Mouse (Mus musculus) liver, embryonic 12.5 days (tissue): ENCODE data around the gene Osbpl9. TPM values are rescaled to one million over a fixed set of nuclear protein-coding genes. Genes with fewer than 3 reads are reported as not detected.

Experiments
- ATAC-seq: fragments of 200-750 bp; cut with Nextera tagmentation; 2 replicates; pipeline ENCODE4 v1.8.0; 2017; ENCODE audit warnings: moderate number of reproducible peaks, mild to moderate bottlenecking, moderate library complexity
- H3K27ac ChIP-seq: fragments of 300-500 bp; sonication (generic); 2 replicates; pipeline ENCODE4 v1.5.1; 2016; ENCODE audit warnings: mild to moderate bottlenecking
- H3K27me3 ChIP-seq: fragments of 300-500 bp; sonication (generic); replicated peaks from 2 replicates; pipeline ENCODE4 v1.6.1; 2016; ENCODE audit warnings: mild to moderate bottlenecking, moderate library complexity
- H3K36me3 ChIP-seq: fragments of 300-500 bp; sonication (generic); 2 replicates; pipeline ENCODE4 v1.6.1; 2016; ENCODE audit warnings: mild to moderate bottlenecking, moderate library complexity
- H3K4me1 ChIP-seq: fragments of 300-500 bp; sonication (generic); 2 replicates; pipeline ENCODE4 v1.6.1; 2016
- H3K4me2 ChIP-seq: fragments of 300-500 bp; sonication (generic); 2 replicates; pipeline ENCODE4 v1.6.1; 2016; ENCODE audit warnings: mild to moderate bottlenecking, moderate library complexity
- H3K4me3 ChIP-seq: fragments of 300-500 bp; sonication (generic); 2 replicates; pipeline ENCODE4 v1.5.1; 2016; ENCODE audit warnings: mild to moderate bottlenecking, moderate library complexity
- H3K9ac ChIP-seq: fragments of 300-500 bp; sonication (generic); 2 replicates; pipeline ENCODE4 v1.6.1; 2016; ENCODE audit warnings: mild to moderate bottlenecking, moderate library complexity
- H3K9me3 ChIP-seq: fragments of 300-500 bp; sonication (generic); replicated peaks from 2 replicates; pipeline ENCODE4 v1.6.1; 2016; ENCODE audit warnings: mild to moderate bottlenecking, moderate library complexity
- WGBS: fragments of 180-500 bp; shearing (Covaris S2); methylation state at CpG from one replicate; pipeline ENCODE4 v1.1.7; 2016; ENCODE audit not compliant: insufficient replicate concordance; 5-methylcytosine and 5-hydroxymethylcytosine counted together
- polyA plus RNA-seq: library from polyadenylated mRNA; unstranded; fragments of >200 nt; fragmentation: Nextera tagmentation; extraction: Ambion mirVana; gene quantifications from 2 replicates; pipeline ENCODE4 v1.2.1, GENCODE M21; 2016

Gene Osbpl9
- polyA plus RNA-seq, 1 experiment from 2014 or later, result 33.3 TPM

- Histone ChIP-seq H3K9ac (no peak overlapping the region), H3K27me3 (no peaks in the 10 kb centered on the region), H3K9me3 (no peaks in the 10 kb centered on the region), H3K4me1 (no peaks in the 10 kb centered on the region), H3K4me2 (no peak overlapping the region), H3K4me3 (no peak overlapping the region), H3K36me3 (peaks cover 51% of the 10 kb centered on the region), H3K27ac (no peak overlapping the region)
- 82% methylated on average over 5 of the region's 5 CpGs for WGBS
- ATAC-seq, result no peak
These were observed 122.0 kb downstream of the Osbpl9 start for GRCm38 (mm10) chr4:109080118-109080517.

DNA sequence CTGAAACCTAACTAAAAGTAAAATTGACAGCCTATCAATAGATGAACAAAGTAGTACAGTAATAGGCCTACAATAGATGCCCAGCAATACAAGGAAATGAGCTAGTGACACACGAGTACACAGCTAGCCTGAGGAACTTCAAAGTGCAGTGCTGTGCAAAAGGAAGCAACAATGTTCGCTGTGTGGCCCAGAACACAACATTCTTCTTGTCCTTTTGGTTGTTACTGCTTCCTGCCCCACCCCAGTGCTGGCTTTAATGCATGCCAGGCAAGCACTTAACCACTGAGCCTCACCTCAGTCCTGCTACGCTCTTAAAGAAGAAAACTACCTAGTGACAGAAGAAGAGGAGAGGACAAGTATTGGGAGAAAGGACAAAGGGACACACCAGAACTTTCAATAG lies 122.4 kb downstream of the Osbpl9 start:
- ATAC-seq, result no peak
- Histone ChIP-seq H3K27ac (no peak overlapping the region), H3K4me1 (no peaks in the 10 kb centered on the region), H3K27me3 (no peaks in the 10 kb centered on the region), H3K9me3 (no peaks in the 10 kb centered on the region), H3K9ac (no peak overlapping the region), H3K4me2 (no peak overlapping the region), H3K4me3 (no peak overlapping the region), H3K36me3 (peaks cover 51% of the 10 kb centered on the region)
- 71% methylated on average over 3 of the region's 3 CpGs for WGBS

GRCm38 (mm10) chr4:109078941-109079340 lies 123.1 kb downstream of the Osbpl9 start:
- no peak for ATAC-seq
- H3K4me1 ChIP-seq, result no peaks in the 10 kb centered on the region
- H3K9ac ChIP-seq, result no peak overlapping the region
- no peak overlapping the region for H3K4me2 ChIP-seq
- 86% methylated on average over 7 of the region's 7 CpGs for WGBS
- no peaks in the 10 kb centered on the region for H3K27me3 ChIP-seq
- no peaks in the 10 kb centered on the region for H3K9me3 ChIP-seq
- H3K4me3 ChIP-seq, result no peak overlapping the region
- no peak overlapping the region for H3K27ac ChIP-seq
- peaks cover 51% of the 10 kb centered on the region for H3K36me3 ChIP-seq

- ATAC-seq, result no peak
- 82% methylated on average over 3 of the region's 3 CpGs for WGBS
- H3K4me1 ChIP-seq, result no peaks in the 10 kb centered on the region
- H3K9ac ChIP-seq, result no peak overlapping the region
- H3K36me3 ChIP-seq, result peaks cover 35% of the 10 kb centered on the region
- H3K27ac ChIP-seq, result no peak overlapping the region
- no peak overlapping the region for H3K4me2 ChIP-seq
- H3K9me3 ChIP-seq, result no peaks in the 10 kb centered on the region
- H3K27me3 ChIP-seq, result no peaks in the 10 kb centered on the region
- no peak overlapping the region for H3K4me3 ChIP-seq
These were observed 128.8 kb downstream of the Osbpl9 start for GRCm38 (mm10) chr4:109073296-109073695.

DNA sequence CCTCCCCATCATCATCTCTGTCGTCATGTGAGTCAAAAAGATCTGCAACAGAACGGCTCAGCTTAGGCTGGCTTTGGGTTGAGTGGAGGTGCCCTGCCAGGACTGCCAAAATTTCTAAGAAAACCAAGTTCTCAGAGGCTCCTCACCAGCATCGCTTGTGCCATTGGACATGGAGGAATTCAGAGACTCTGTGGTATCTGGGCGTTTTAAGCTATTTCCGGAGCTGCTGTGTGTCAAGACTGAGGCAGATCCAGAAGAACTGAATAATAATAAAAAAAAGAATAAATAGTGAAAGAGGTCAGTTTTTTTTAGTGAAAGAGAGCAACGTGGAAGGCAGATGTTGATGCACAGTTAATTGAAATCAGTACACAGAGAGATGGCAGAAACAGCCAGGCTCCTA lies 129.2 kb downstream of the Osbpl9 start:
- no peak for ATAC-seq
- Histone ChIP-seq H3K27ac (no peak overlapping the region), H3K9me3 (no peaks in the 10 kb centered on the region), H3K4me3 (no peak overlapping the region), H3K36me3 (peaks cover 36% of the 10 kb centered on the region), H3K27me3 (no peaks in the 10 kb centered on the region), H3K4me2 (no peak overlapping the region), H3K9ac (no peak overlapping the region), H3K4me1 (no peaks in the 10 kb centered on the region)
- WGBS, result 75% methylated on average over 6 of the region's 6 CpGs

DNA sequence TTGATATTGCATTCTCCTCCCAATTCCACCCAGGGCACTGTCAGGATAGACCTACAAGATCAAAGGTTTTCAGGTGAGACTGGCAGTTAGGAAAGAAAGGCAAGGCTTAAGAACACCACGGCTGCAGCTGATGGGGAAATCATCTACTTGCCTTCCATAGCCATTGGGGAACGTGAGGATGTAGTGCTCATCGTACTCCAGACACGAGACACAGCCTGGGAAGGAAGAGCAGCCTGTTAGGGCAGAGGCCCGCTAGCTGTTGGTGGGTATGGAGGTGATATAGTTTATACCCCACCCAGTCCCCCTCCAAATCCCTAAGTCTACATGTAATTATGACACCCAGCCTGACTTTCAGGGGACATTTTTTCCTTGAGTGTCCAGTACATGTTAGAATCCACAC lies 136.4 kb downstream of the Osbpl9 start:
- H3K4me2 ChIP-seq, result no peak overlapping the region
- no peaks in the 10 kb centered on the region for H3K9me3 ChIP-seq
- H3K4me1 ChIP-seq, result no peaks in the 10 kb centered on the region
- WGBS, result 82% methylated on average over 5 of the region's 5 CpGs
- H3K9ac ChIP-seq, result no peak overlapping the region
- no peak overlapping the region for H3K27ac ChIP-seq
- no peaks in the 10 kb centered on the region for H3K27me3 ChIP-seq
- peaks cover 88% of the 10 kb centered on the region for H3K36me3 ChIP-seq
- H3K4me3 ChIP-seq, result no peak overlapping the region
- no peak for ATAC-seq

- no peak for ATAC-seq
- Histone ChIP-seq H3K9ac (no peak overlapping the region), H3K4me2 (no peak overlapping the region), H3K9me3 (no peaks in the 10 kb centered on the region), H3K36me3 (peaks cover 90% of the 10 kb centered on the region), H3K4me3 (no peak overlapping the region), H3K27ac (no peak overlapping the region), H3K4me1 (no peaks in the 10 kb centered on the region), H3K27me3 (no peaks in the 10 kb centered on the region)
- 83% methylated on average over 6 of the region's 6 CpGs for WGBS
These were observed 137.1 kb downstream of the Osbpl9 start for GRCm38 (mm10) chr4:109064941-109065340.

DNA sequence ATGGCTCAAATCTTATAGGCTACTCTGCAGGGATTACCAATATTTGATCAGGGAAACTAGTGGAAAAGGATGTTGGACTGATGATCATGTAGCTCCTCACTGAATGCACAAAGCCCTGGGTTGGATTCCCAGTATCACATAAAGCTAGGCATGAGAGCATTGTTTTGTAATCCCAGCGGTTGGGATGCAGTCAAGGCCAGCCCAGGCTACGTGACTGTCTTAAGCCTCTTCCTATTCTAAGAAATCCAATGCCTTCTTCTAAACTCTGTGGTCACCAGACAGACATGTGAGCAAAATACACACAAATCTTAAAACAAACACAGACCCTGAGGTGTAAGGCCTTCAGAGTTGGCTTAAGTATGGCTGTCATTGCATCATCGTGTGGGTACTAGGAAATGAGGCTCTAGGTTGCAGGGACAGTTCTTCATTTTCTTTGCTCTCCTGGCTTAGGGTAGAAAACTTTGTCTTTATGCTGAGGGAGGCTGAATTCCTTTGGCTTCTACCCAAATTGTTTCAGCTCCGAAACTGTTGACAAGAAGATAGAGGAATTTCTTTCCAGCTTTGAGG lies 142.7 kb downstream of the Osbpl9 start:
- Histone ChIP-seq H3K36me3 (peaks cover 98% of the 10 kb centered on the region), H3K4me1 (no peaks in the 10 kb centered on the region), H3K27me3 (no peaks in the 10 kb centered on the region), H3K9ac (no peak overlapping the region), H3K9me3 (no peaks in the 10 kb centered on the region), H3K27ac (no peak overlapping the region), H3K4me3 (no peak overlapping the region), H3K4me2 (no peak overlapping the region)
- 86% methylated on average over 4 of the region's 4 CpGs for WGBS
- no peak for ATAC-seq

- Histone ChIP-seq H3K27me3 (no peaks in the 10 kb centered on the region), H3K9ac (no peak overlapping the region), H3K9me3 (no peaks in the 10 kb centered on the region), H3K36me3 (peaks cover 93% of the 10 kb centered on the region), H3K4me3 (no peak overlapping the region), H3K4me1 (no peaks in the 10 kb centered on the region), H3K4me2 (no peak overlapping the region), H3K27ac (no peak overlapping the region)
- no peak for ATAC-seq
- 82% methylated on average over 8 of the region's 8 CpGs for WGBS
These were observed 144.4 kb downstream of the Osbpl9 start for GRCm38 (mm10) chr4:109057640-109058039.

DNA sequence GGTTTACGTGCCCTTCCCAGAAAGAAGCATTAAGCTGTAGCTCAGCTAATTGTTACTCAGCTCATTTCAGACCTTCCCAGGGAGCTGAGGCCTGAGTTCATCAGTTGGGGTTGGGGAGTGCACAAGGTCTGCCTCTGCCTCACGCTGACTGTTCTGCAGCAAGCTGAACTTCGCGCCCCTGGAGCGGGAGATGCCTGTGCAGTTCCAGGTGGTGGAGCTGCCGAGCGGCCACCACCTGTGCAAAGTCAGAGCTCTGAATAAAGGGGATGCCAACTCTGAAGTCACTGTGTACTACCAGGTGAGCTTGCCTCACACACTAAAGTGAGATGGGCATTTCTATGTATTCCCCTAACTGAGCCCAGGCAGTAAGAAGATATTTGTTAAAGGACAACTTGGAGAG lies 145.7 kb downstream of the Osbpl9 start:
- no peak overlapping the region for H3K4me2 ChIP-seq
- no peaks in the 10 kb centered on the region for H3K27me3 ChIP-seq
- H3K4me1 ChIP-seq, result peaks cover 3% of the 10 kb centered on the region; the same call in 1 of the 2 replicates
- WGBS, result 88% methylated on average over 7 of the region's 7 CpGs
- peaks cover 93% of the 10 kb centered on the region for H3K36me3 ChIP-seq
- no peaks in the 10 kb centered on the region for H3K9me3 ChIP-seq
- no peak overlapping the region for H3K27ac ChIP-seq
- no peak overlapping the region for H3K9ac ChIP-seq
- ATAC-seq, result no peak
- H3K4me3 ChIP-seq, result no peak overlapping the region

- Histone ChIP-seq H3K4me2 (no peak overlapping the region), H3K27me3 (no peaks in the 10 kb centered on the region), H3K9ac (no peak overlapping the region), H3K36me3 (peaks cover 93% of the 10 kb centered on the region), H3K4me3 (no peak overlapping the region), H3K9me3 (no peaks in the 10 kb centered on the region), H3K27ac (no peak overlapping the region), H3K4me1 (peaks cover 3% of the 10 kb centered on the region; the same call in 1 of the 2 replicates)
- no peak for ATAC-seq
- WGBS, result 86% methylated on average over 9 of the region's 9 CpGs
These were observed 148.1 kb downstream of the Osbpl9 start for GRCm38 (mm10) chr4:109054003-109054402.

GRCm38 (mm10) chr4:109052282-109052681 lies 149.8 kb downstream of the Osbpl9 start:
- H3K4me1 ChIP-seq, result peaks cover 3% of the 10 kb centered on the region; the same call in 1 of the 2 replicates
- 71% methylated on average over 1 of the region's 1 CpGs for WGBS
- H3K36me3 ChIP-seq, result peaks cover 90% of the 10 kb centered on the region
- H3K27me3 ChIP-seq, result no peaks in the 10 kb centered on the region
- no peak overlapping the region for H3K9ac ChIP-seq
- H3K27ac ChIP-seq, result peak overlapping the region; percentile 47
- no peak overlapping the region for H3K4me3 ChIP-seq
- ATAC-seq, result peak; percentile 45
- H3K9me3 ChIP-seq, result no peaks in the 10 kb centered on the region
- peak overlapping the region; percentile 8; the same call in 1 of the 2 replicates for H3K4me2 ChIP-seq

DNA sequence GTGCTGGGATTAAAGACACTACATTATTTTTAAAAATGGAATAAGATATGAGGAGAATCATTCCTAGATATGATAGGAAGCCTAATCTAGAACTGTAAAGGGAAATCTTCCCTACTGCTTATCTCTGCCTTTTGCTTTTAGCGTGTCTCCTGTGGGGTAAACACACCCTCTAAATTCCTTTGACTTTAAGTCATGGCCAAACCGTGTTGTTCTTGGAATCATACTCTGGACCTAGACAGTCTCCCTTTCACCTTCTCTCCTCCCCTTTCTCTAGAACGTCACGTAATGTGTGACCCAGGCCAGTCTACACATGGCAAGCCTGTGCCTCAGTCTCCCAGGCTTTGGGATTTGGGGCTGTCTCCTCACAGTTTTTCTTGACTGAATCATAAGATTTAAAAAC lies 153.8 kb downstream of the Osbpl9 start:
- no peak overlapping the region for H3K4me3 ChIP-seq
- peaks cover 90% of the 10 kb centered on the region for H3K36me3 ChIP-seq
- WGBS, result 80% methylated on average over 4 of the region's 4 CpGs
- no peak overlapping the region for H3K4me2 ChIP-seq
- no peak overlapping the region for H3K9ac ChIP-seq
- no peaks in the 10 kb centered on the region for H3K27me3 ChIP-seq
- H3K9me3 ChIP-seq, result no peaks in the 10 kb centered on the region
- H3K27ac ChIP-seq, result no peak overlapping the region
- H3K4me1 ChIP-seq, result peaks cover 3% of the 10 kb centered on the region; the same call in 1 of the 2 replicates
- no peak for ATAC-seq
